Mouse (Mus musculus) splenic B cell, adult 2 months (primary cell): Measurements from ENCODE around the gene Cstf2t.

ENCODE experiments used
- DNase-seq: peaks from one replicate; pipeline ENCODE4 v3.0.0-alpha.2; 2011; ENCODE audit warnings: low read depth, low spot score
- H3K27me3 ChIP-seq: 2 replicates; pipeline ENCODE4 v1.6.1; 2012; ENCODE audit warnings: mild to moderate bottlenecking, low read length, moderate library complexity, mixed read lengths; ENCODE audit not compliant: control insufficient read depth, poor library complexity, insufficient read depth, severe bottlenecking
- H3K36me3 ChIP-seq: 2 replicates; pipeline ENCODE4 v1.6.1; 2012; ENCODE audit warnings: mild to moderate bottlenecking, low read length, moderate library complexity, mixed read lengths; ENCODE audit not compliant: control insufficient read depth, poor library complexity, insufficient read depth, severe bottlenecking

Gene Cstf2t

GRCm38 (mm10) chr19:31104764-31105163 is 22.1 kb downstream of the Cstf2t start:
- Histone ChIP-seq H3K27me3 (no peaks in the 10 kb centered on the region), H3K36me3 (no peaks in the 10 kb centered on the region)
- no peak for DNase-seq

DNA sequence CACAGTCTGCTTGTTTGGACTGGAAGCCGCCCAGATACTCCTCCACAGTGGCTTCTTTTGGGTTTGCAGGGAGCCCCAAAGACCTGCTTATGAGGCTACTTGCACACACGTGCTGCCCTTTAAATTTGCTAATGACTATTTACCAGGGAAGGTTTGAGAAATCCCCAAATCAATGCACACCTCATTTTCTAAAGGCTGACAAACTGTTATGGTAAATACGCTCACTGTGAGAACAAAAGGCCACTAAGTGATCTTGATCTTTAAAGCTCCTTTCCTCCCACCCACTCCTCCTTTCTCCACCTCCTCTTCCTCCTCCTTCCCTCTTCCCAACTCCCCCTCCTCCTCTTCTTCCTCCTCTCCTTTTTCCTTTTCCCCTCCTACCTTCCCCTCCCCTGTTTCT is 23.4 kb downstream of the Cstf2t start:
- no peak for DNase-seq
- no peaks in the 10 kb centered on the region for H3K36me3 ChIP-seq
- H3K27me3 ChIP-seq: no peaks in the 10 kb centered on the region

- H3K27me3 ChIP-seq: no peaks in the 10 kb centered on the region
- no peak for DNase-seq
- H3K36me3 ChIP-seq: no peaks in the 10 kb centered on the region
Observed at GRCm38 (mm10) chr19:31106835-31107554, 24.4 kb downstream of the Cstf2t start.

DNA sequence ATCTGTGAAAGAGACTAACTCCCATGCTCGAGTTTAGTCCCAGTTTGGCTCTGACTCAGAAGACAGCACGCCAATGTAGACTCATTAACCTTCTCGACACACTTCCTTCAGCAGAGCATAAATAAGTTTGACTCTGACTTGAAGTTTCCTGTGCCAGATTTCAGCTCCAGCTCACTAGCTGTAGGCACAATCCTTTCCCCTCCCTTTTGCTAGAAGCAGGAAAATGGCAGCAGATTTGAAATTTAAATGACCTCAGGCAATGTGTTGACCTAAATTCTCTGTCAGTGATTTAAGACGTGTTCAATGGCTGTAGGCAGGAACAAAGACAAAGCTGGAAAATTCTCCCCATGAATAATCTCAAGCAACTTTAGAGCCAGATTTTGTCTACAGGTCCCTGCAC is 32.1 kb downstream of the Cstf2t start:
- DNase-seq: no peak

DNA sequence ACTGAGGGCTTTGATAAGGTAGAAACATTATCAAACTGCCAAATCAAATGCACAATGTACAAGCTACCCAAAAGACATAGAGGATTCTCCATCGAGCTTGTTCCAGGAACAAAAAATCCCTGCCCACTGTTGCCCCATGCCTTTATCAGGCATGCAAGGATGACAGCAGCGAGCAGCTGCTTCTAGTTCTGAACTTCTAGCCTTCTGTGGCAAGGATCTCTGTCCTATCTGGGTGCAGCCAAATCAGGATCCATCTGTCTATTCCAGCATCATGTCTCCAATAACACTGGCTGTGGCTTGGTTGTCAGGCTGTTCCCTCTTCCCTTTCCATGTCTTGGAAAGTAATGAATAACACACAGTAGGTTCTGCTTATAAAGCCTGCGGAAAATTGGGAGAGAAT is 42.0 kb downstream of the Cstf2t start:
- Histone ChIP-seq H3K36me3 (no peaks in the 10 kb centered on the region), H3K27me3 (no peaks in the 10 kb centered on the region)
- no peak for DNase-seq

More for the DNA sequence above, 32.1 kb downstream of the Cstf2t start:
- Histone ChIP-seq H3K36me3 (no peaks in the 10 kb centered on the region), H3K27me3 (no peaks in the 10 kb centered on the region)

- Histone ChIP-seq H3K36me3 (no peaks in the 10 kb centered on the region), H3K27me3 (no peaks in the 10 kb centered on the region)
- no peak for DNase-seq
Observed at GRCm38 (mm10) chr19:31132614-31133013, 50.0 kb downstream of the Cstf2t start.

- no peaks in the 10 kb centered on the region for H3K27me3 ChIP-seq
- no peaks in the 10 kb centered on the region for H3K36me3 ChIP-seq
- no peak for DNase-seq
Observed at GRCm38 (mm10) chr19:31136316-31136715, 53.7 kb downstream of the Cstf2t start.
